Mouse (Mus musculus) liver, postnatal 0 days (tissue): ENCODE data around the gene Csnk1g2. TPM values are rescaled to one million over a fixed set of nuclear protein-coding genes. Genes with fewer than 3 reads are reported as not detected.

Experiments
- ATAC-seq: fragments of 200-750 bp; cut with Nextera tagmentation; 2 replicates; pipeline ENCODE4 v1.8.0; 2017; ENCODE audit warnings: mild to moderate bottlenecking, moderate library complexity
- DNase-seq: peaks from one replicate; pipeline ENCODE4 v3.0.0-alpha.2; 2016
- H3K27ac ChIP-seq: fragments of 300-500 bp; sonication (generic); 2 replicates; pipeline ENCODE4 v1.5.1; 2014; ENCODE audit warnings: antibody characterized with exemption, moderate library complexity, mild to moderate bottlenecking, low read depth
- H3K27me3 ChIP-seq: fragments of 300-500 bp; sonication (generic); 2 replicates; pipeline ENCODE4 v1.6.1; 2014; ENCODE audit warnings: low read length, control low read depth, mixed read lengths; ENCODE audit not compliant: insufficient read depth
- H3K36me3 ChIP-seq: fragments of 300-500 bp; sonication (generic); replicated peaks from 2 replicates; pipeline ENCODE4 v1.6.1; 2014; ENCODE audit warnings: mild to moderate bottlenecking, control low read depth, low read length, moderate library complexity, mixed read lengths; ENCODE audit not compliant: insufficient read depth
- H3K4me1 ChIP-seq: fragments of 300-500 bp; sonication (generic); 2 replicates; pipeline ENCODE4 v1.6.1; 2014; ENCODE audit warnings: antibody characterized with exemption, mild to moderate bottlenecking, control low read depth; ENCODE audit not compliant: insufficient read depth
- H3K4me2 ChIP-seq: fragments of 300-500 bp; sonication (generic); 2 replicates; pipeline ENCODE4 v1.6.1; 2014; ENCODE audit warnings: low read depth, mild to moderate bottlenecking, low read length, moderate library complexity, mixed read lengths
- H3K4me3 ChIP-seq: fragments of 300-500 bp; sonication (generic); 2 replicates; pipeline ENCODE4 v1.5.1; 2014; ENCODE audit warnings: low read depth, low read length
- H3K9ac ChIP-seq: fragments of 300-500 bp; sonication (generic); replicated peaks from 2 replicates; pipeline ENCODE4 v1.6.1; 2014; ENCODE audit warnings: mild to moderate bottlenecking, moderate library complexity
- H3K9me3 ChIP-seq: fragments of 300-500 bp; sonication (generic); 2 replicates; pipeline ENCODE4 v1.6.1; 2016; ENCODE audit warnings: mild to moderate bottlenecking, control low read depth, low read length, mixed read lengths
- CTCF ChIP-seq: sonication (generic); IDR thresholded peaks from 2 replicates; pipeline ENCODE4 v1.5.1; 2016; ENCODE audit warnings: antibody characterized with exemption, low read depth
- EP300 ChIP-seq: IDR thresholded peaks from 2 replicates; pipeline ENCODE4 v1.6.1; 2016; ENCODE audit warnings: antibody characterized with exemption, low read depth, mild to moderate bottlenecking
- WGBS: fragments of 180-500 bp; shearing (Covaris S2); extraction: QIAGEN DNeasy Blood & Tissue Kit; methylation state at CpG from one replicate; pipeline ENCODE4 v1.1.7; 2014; ENCODE audit not compliant: insufficient replicate concordance; 5-methylcytosine and 5-hydroxymethylcytosine counted together
- polyA plus RNA-seq: library from polyadenylated mRNA; unstranded; fragments of >200 nt; fragmentation: Nextera tagmentation; extraction: Ambion mirVana; gene quantifications from 2 replicates; pipeline ENCODE4 v1.2.1, GENCODE M21; 2015

The Csnk1g2 gene
- polyA plus RNA-seq, 1 experiment from 2014 or later = 41.4 TPM

GRCm38 (mm10) chr10:80679556-80680259, 57.1 kb downstream of the Csnk1g2 start:
- Histone ChIP-seq H3K4me1 (peaks cover 47% of the 10 kb centered on the region), H3K27me3 (no peaks in the 10 kb centered on the region), H3K36me3 (no peaks in the 10 kb centered on the region), H3K4me2 (peak overlapping the region; percentile 78; the same call in 1 of the 2 replicates), H3K4me3 (no peak overlapping the region), H3K9ac (peak overlapping the region; percentile 82; the same call in 1 of the 2 replicates), H3K9me3 (no peaks in the 10 kb centered on the region), H3K27ac (peak overlapping the region; percentile 100)
- DNase-seq (no peak), ATAC-seq (no peak)
- WGBS = 49% methylated on average over 9 of the region's 9 CpGs
- TF ChIP-seq CTCF = no peak
- TF ChIP-seq EP300 = no peak

GRCm38 (mm10) chr10:80680260-80680696, 57.6 kb downstream of the Csnk1g2 start:
- no peaks in the 10 kb centered on the region for H3K9me3 ChIP-seq
- no peak for TF ChIP-seq CTCF
- no peak for TF ChIP-seq EP300
- 0 out of 2 replicates have a peak, but pooled peaks cover 3% of the 10 kb centered on the region for H3K36me3 ChIP-seq
- H3K4me3 ChIP-seq = no peak overlapping the region
- H3K27me3 ChIP-seq = no peaks in the 10 kb centered on the region
- H3K4me2 ChIP-seq = no peak overlapping the region
- DNase-seq (no peak), ATAC-seq (no peak)
- H3K4me1 ChIP-seq = peaks cover 46% of the 10 kb centered on the region
- no peak overlapping the region; the same call in 1 of the 2 replicates for H3K9ac ChIP-seq
- peak overlapping the region; percentile 100 for H3K27ac ChIP-seq
- 64% methylated on average over 2 of the region's 2 CpGs for WGBS

- peak overlapping the region; percentile 42; the same call in 1 of the 2 replicates for H3K27ac ChIP-seq
- no peaks in the 10 kb centered on the region for H3K9me3 ChIP-seq
- no peak overlapping the region for H3K4me2 ChIP-seq
- no peak for TF ChIP-seq EP300
- no peak for TF ChIP-seq CTCF
- H3K9ac ChIP-seq = no peak overlapping the region
- H3K27me3 ChIP-seq = no peaks in the 10 kb centered on the region
- peaks cover 19% of the 10 kb centered on the region for H3K36me3 ChIP-seq
- peaks cover 49% of the 10 kb centered on the region for H3K4me1 ChIP-seq
- no peak overlapping the region for H3K4me3 ChIP-seq
- ATAC-seq (no peak), DNase-seq (no peak)
- WGBS = 75% methylated on average over 6 of the region's 6 CpGs
Measured at GRCm38 (mm10) chr10:80682003-80682402, 59.4 kb downstream of the Csnk1g2 start.

GRCm38 (mm10) chr10:80683647-80684046, 61.0 kb downstream of the Csnk1g2 start:
- Histone ChIP-seq H3K27ac (no peak overlapping the region), H3K4me2 (no peak overlapping the region), H3K27me3 (no peaks in the 10 kb centered on the region), H3K4me1 (peaks cover 36% of the 10 kb centered on the region), H3K9ac (no peak overlapping the region), H3K9me3 (no peaks in the 10 kb centered on the region), H3K36me3 (peaks cover 23% of the 10 kb centered on the region), H3K4me3 (no peak overlapping the region)
- DNase-seq = no peak
- TF ChIP-seq EP300 (no peak), CTCF (no peak)
- WGBS = 95% methylated on average over 1 of the region's 1 CpGs
- ATAC-seq = no peak

GRCm38 (mm10) chr10:80684214-80684613, 61.6 kb downstream of the Csnk1g2 start:
- Histone ChIP-seq H3K27ac (peak overlapping the region; percentile 82), H3K4me2 (no peak overlapping the region), H3K4me1 (peaks cover 31% of the 10 kb centered on the region), H3K4me3 (no peak overlapping the region), H3K9ac (no peak overlapping the region), H3K27me3 (no peaks in the 10 kb centered on the region), H3K9me3 (no peaks in the 10 kb centered on the region), H3K36me3 (peaks cover 25% of the 10 kb centered on the region)
- TF ChIP-seq EP300 = no peak
- peak; percentile 99 for TF ChIP-seq CTCF
- ATAC-seq (peak; percentile 68), DNase-seq (peak; percentile 82)
- WGBS = 51% methylated on average over 6 of the region's 6 CpGs

GRCm38 (mm10) chr10:80684984-80685383, 62.3 kb downstream of the Csnk1g2 start:
- Histone ChIP-seq H3K27me3 (no peaks in the 10 kb centered on the region), H3K4me3 (no peak overlapping the region), H3K4me1 (peaks cover 23% of the 10 kb centered on the region), H3K36me3 (peaks cover 32% of the 10 kb centered on the region), H3K9me3 (no peaks in the 10 kb centered on the region), H3K4me2 (peak overlapping the region; percentile 61), H3K9ac (peak overlapping the region; percentile 50; the same call in 1 of the 2 replicates), H3K27ac (peak overlapping the region; percentile 82)
- DNase-seq (no peak), ATAC-seq (peak; percentile 65)
- TF ChIP-seq CTCF (no peak), EP300 (peak; percentile 96)
- 56% methylated on average over 4 of the region's 4 CpGs for WGBS
